Mouse (Mus musculus) MEL (cell line): ENCODE data around the gene Surf4. TPM values are rescaled to one million over a fixed set of nuclear protein-coding genes. Genes with fewer than 3 reads are reported as not detected.

Experiments used
- DNase-seq: peaks from one replicate; pipeline ENCODE4 v3.0.0; 2011; ENCODE audit warnings: low read depth, low spot score
- H3K27ac ChIP-seq: 2 replicates; pipeline ENCODE4 v1.5.1; 2012; ENCODE audit warnings: low read depth, mild to moderate bottlenecking, control low read depth, low read length, moderate library complexity; ENCODE audit not compliant: control insufficient read depth
- H3K27me3 ChIP-seq, 2 experiments: fragments of 150-350 bp in 1 of 2; sonication (generic) in 1 of 2; 2 replicates each; pipeline ENCODE4 v1.6.1; 2012; ENCODE audit warnings: low read length in 2 of 2, mild to moderate bottlenecking in 2 of 2, improper control_type of control experiment in 1 of 2, moderate library complexity in 1 of 2; ENCODE audit not compliant: insufficient read depth in 2 of 2, control insufficient read depth in 1 of 2
- H3K36me3 ChIP-seq, 2 experiments: 2 replicates each; pipeline ENCODE4 v1.6.1; 2012 to 2014; ENCODE audit warnings: low read length in 2 of 2, improper control_type of control experiment in 1 of 2, inconsistent platforms in 1 of 2, mild to moderate bottlenecking in 1 of 2; ENCODE audit not compliant: insufficient read depth in 2 of 2, control insufficient read depth in 1 of 2
- H3K4me1 ChIP-seq, 2 experiments: fragments of 150-350 bp in 1 of 2; sonication (generic) in 1 of 2; 2 replicates each; pipeline ENCODE4 v1.6.1; 2012; ENCODE audit warnings: low read length in 2 of 2, improper control_type of control experiment in 1 of 2, mild to moderate bottlenecking in 1 of 2; ENCODE audit not compliant: insufficient read depth in 2 of 2, control insufficient read depth in 1 of 2
- H3K4me3 ChIP-seq, 2 experiments: fragments of 150-350 bp in 1 of 2; sonication (generic) in 1 of 2; 2 replicates each; pipeline ENCODE4 v1.5.1; 2012; ENCODE audit warnings: low read depth in 2 of 2, low read length in 2 of 2, mild to moderate bottlenecking in 2 of 2, moderate library complexity in 2 of 2, control low read depth in 1 of 2, improper control_type of control experiment in 1 of 2; ENCODE audit not compliant: control insufficient read depth in 1 of 2, insufficient read depth in 1 of 2
- H3K79me2 ChIP-seq: 2 replicates; pipeline ENCODE4 v1.6.1; 2012; ENCODE audit warnings: mild to moderate bottlenecking, low read length, moderate library complexity; ENCODE audit not compliant: control insufficient read depth, poor library complexity, insufficient read depth
- H3K9ac ChIP-seq: 2 replicates; pipeline ENCODE4 v1.6.1; 2012; ENCODE audit warnings: low read depth, mild to moderate bottlenecking, control low read depth, low read length, moderate library complexity; ENCODE audit not compliant: control insufficient read depth, poor library complexity, severe bottlenecking
- H3K9me3 ChIP-seq: fragments of 150-350 bp; sonication (generic); replicated peaks from 2 replicates; pipeline ENCODE4 v1.6.1; 2012; ENCODE audit warnings: mild to moderate bottlenecking, low read length, improper control_type of control experiment, moderate library complexity; ENCODE audit not compliant: insufficient read depth
- BHLHE40 ChIP-seq: IDR thresholded peaks from 2 replicates; pipeline ENCODE4 v1.6.1; 2012; ENCODE audit warnings: low read depth, mild to moderate bottlenecking, inconsistent platforms, low read length, improper control_type of control experiment, borderline replicate concordance
- CHD1 ChIP-seq: IDR thresholded peaks from 2 replicates; pipeline ENCODE4 v1.6.1; 2012; ENCODE audit warnings: low read depth, mild to moderate bottlenecking, inconsistent platforms, low read length, improper control_type of control experiment
- CTCF ChIP-seq, 3 experiments: IDR thresholded peaks in 2 of 3; conservative IDR thresholded peaks in 1 of 3; 2 replicates each; pipeline ENCODE4 v1.5.1; 2011 to 2012; ENCODE audit warnings: low read length in 3 of 3, low read depth in 2 of 3, mild to moderate bottlenecking in 2 of 3, improper control_type of control experiment in 1 of 3, inconsistent platforms in 1 of 3, mixed read lengths in 1 of 3, moderate library complexity in 1 of 3; ENCODE audit not compliant: control insufficient read depth in 1 of 3, insufficient read depth in 1 of 3, poor library complexity in 1 of 3, severe bottlenecking in 1 of 3
- E2F4 ChIP-seq: IDR thresholded peaks from 2 replicates; pipeline ENCODE4 v1.6.1; 2011; ENCODE audit warnings: low read depth, low read length, improper control_type of control experiment, borderline replicate concordance
- EP300 ChIP-seq, 2 experiments: IDR thresholded peaks; 2 replicates each; pipeline ENCODE4 v1.6.1; 2011; ENCODE audit warnings: improper control_type of control experiment in 2 of 2, low read length in 2 of 2, low read depth in 1 of 2, mild to moderate bottlenecking in 1 of 2
- GATA1 ChIP-seq: IDR thresholded peaks from 2 replicates; pipeline ENCODE4 v1.6.1; 2011; ENCODE audit warnings: low read depth, low read length, improper control_type of control experiment
- HCFC1 ChIP-seq: IDR thresholded peaks from 2 replicates; pipeline ENCODE4 v1.6.1; 2012; ENCODE audit warnings: low read depth, mild to moderate bottlenecking, inconsistent platforms, low read length, improper control_type of control experiment, moderate library complexity
- MAFK ChIP-seq: IDR thresholded peaks from 2 replicates; pipeline ENCODE4 v1.6.1; 2011; ENCODE audit warnings: low read depth, mild to moderate bottlenecking, low read length, improper control_type of control experiment, borderline replicate concordance
- MAX ChIP-seq: IDR thresholded peaks from 2 replicates; pipeline ENCODE4 v1.6.1; 2011; ENCODE audit warnings: low read length, improper control_type of control experiment
- MEF2A ChIP-seq: IDR thresholded peaks from 2 replicates; pipeline ENCODE4 v1.6.1; 2014; ENCODE audit warnings: low read depth, mild to moderate bottlenecking, inconsistent platforms, low read length, improper control_type of control experiment; ENCODE audit not compliant: poor library complexity, insufficient replicate concordance, severe bottlenecking; ENCODE audit errors: extremely low read depth
- MXI1 ChIP-seq: IDR thresholded peaks from 2 replicates; pipeline ENCODE4 v1.6.1; 2011; ENCODE audit warnings: mild to moderate bottlenecking, low read depth, low read length, improper control_type of control experiment
- MYC ChIP-seq: IDR thresholded peaks from 2 replicates; pipeline ENCODE4 v1.6.1; 2011; ENCODE audit warnings: low read depth, mild to moderate bottlenecking, low read length, improper control_type of control experiment, moderate library complexity
- NELFE ChIP-seq: IDR thresholded peaks from 2 replicates; pipeline ENCODE4 v1.6.1; 2011; ENCODE audit warnings: low read depth, low read length, improper control_type of control experiment
- POLR2AphosphoS2 ChIP-seq: IDR thresholded peaks from 2 replicates; pipeline ENCODE4 v1.6.1; 2011; ENCODE audit warnings: low read length, improper control_type of control experiment
- POLR2AphosphoS5 ChIP-seq: IDR thresholded peaks from 2 replicates; pipeline ENCODE4 v1.6.1; 2012; ENCODE audit warnings: low read depth, borderline replicate concordance, mild to moderate bottlenecking, inconsistent platforms, low read length, moderate library complexity, mixed read lengths
- RAD21 ChIP-seq: IDR thresholded peaks from 2 replicates; pipeline ENCODE4 v1.6.1; 2011; ENCODE audit warnings: mild to moderate bottlenecking, low read depth, low read length, improper control_type of control experiment
- SIN3A ChIP-seq: IDR thresholded peaks from 2 replicates; pipeline ENCODE4 v1.6.1; 2012; ENCODE audit warnings: low read length, improper control_type of control experiment, inconsistent platforms
- SMC3 ChIP-seq: IDR thresholded peaks from 2 replicates; pipeline ENCODE4 v1.6.1; 2011; ENCODE audit warnings: low read depth, low read length, improper control_type of control experiment
- TAL1 ChIP-seq: IDR thresholded peaks from 2 replicates; pipeline ENCODE4 v1.6.1; 2012; ENCODE audit warnings: mild to moderate bottlenecking, inconsistent platforms, low read length, moderate library complexity, mixed read lengths
- TBP ChIP-seq: IDR thresholded peaks from 2 replicates; pipeline ENCODE4 v1.8.0; 2011; ENCODE audit warnings: low read depth, low read length, improper control_type of control experiment
- TCF12 ChIP-seq: IDR thresholded peaks from 2 replicates; pipeline ENCODE4 v1.6.1; 2014; ENCODE audit warnings: low read depth, mild to moderate bottlenecking, inconsistent platforms, low read length, improper control_type of control experiment, moderate library complexity
- USF1 ChIP-seq: IDR thresholded peaks from 2 replicates; pipeline ENCODE4 v1.6.1; 2014; ENCODE audit warnings: low read depth, mild to moderate bottlenecking, inconsistent platforms, low read length, improper control_type of control experiment, moderate library complexity
- ZC3H11A ChIP-seq: IDR thresholded peaks from 2 replicates; pipeline ENCODE4 v1.6.1; 2012; ENCODE audit warnings: low read depth, mild to moderate bottlenecking, inconsistent platforms, low read length, improper control_type of control experiment
- ZKSCAN1 ChIP-seq: IDR thresholded peaks from 2 replicates; pipeline ENCODE4 v1.6.1; 2012; ENCODE audit warnings: low read depth, mild to moderate bottlenecking, inconsistent platforms, low read length, improper control_type of control experiment, moderate library complexity
- ZMIZ1 ChIP-seq: IDR thresholded peaks from 2 replicates; pipeline ENCODE4 v1.6.1; 2012; ENCODE audit warnings: low read depth, mild to moderate bottlenecking, inconsistent platforms, low read length, improper control_type of control experiment, moderate library complexity
- ZNF384 ChIP-seq: IDR thresholded peaks from 2 replicates; pipeline ENCODE4 v1.6.1; 2012; ENCODE audit warnings: low read depth, mild to moderate bottlenecking, inconsistent platforms, low read length, improper control_type of control experiment
- polyA plus RNA-seq, 2 experiments: library from polyadenylated mRNA; stranded (reverse) in 1 of 2; unstranded in 1 of 2; fragments of >175 nt in 1 of 2; fragments of >200 nt in 1 of 2; gene quantifications; 2 replicates each; pipeline versions ENCODE4 v1.2.1 to v1.2.4; 2012; ENCODE audit warnings: low replicate concordance in 2 of 2, low read depth in 1 of 2; ENCODE audit not compliant: insufficient read length in 2 of 2, insufficient read depth in 1 of 2, missing spikeins in 1 of 2
- total RNA-seq: library from RNA; depleted of rRNA; stranded (reverse); fragments of 300-350 nt; gene quantifications from 2 replicates; pipeline ENCODE4 v1.2.3, GENCODE M21; 2012

The Surf4 gene
- total and polyA plus RNA-seq, 3 experiments: 152 to 252 TPM; not detected in 1

GRCm38 (mm10) chr2:26910124-26910993 is 23.4 kb downstream of the Surf4 start, which contains the start of the genes Med22 and Rpl7a (continued):
- TF ChIP-seq MAX (peak; percentile 41; the same call in 1 of the 2 replicates), USF1 (no peak), EP300 (IDR thresholded peaks at IDR 0.05; ENCODE audit: low read depth in 1 of 2, low read length in 2 of 2) (no peak), E2F4 (no peak)

- peak overlapping the region; percentile 87 for H3K9ac ChIP-seq
- no peaks in the 10 kb centered on the region for H3K9me3 ChIP-seq
- DNase-seq: no peak
- TF ChIP-seq ZMIZ1: no peak
- TF ChIP-seq ZNF384: no peak
- peak; percentile 89 for TF ChIP-seq MYC
- TF ChIP-seq CHD1: no peak
- no peak for TF ChIP-seq E2F4
- no peak for TF ChIP-seq USF1
- no peak for TF ChIP-seq MAFK
- TF ChIP-seq HCFC1: no peak
- no peak for TF ChIP-seq POLR2AphosphoS2
- TF ChIP-seq TBP: no peak
- peak; percentile 7 to 57 (median 32); a peak in 4 of 6 replicates for TF ChIP-seq CTCF (IDR thresholded peaks at IDR 0.05 in 2 of 3, conservative IDR thresholded peaks at IDR 0.05 in 1 of 3; ENCODE audit: control insufficient read depth in 1 of 3, insufficient read depth in 1 of 3, low read depth in 2 of 3, low read length in 3 of 3, poor library complexity in 1 of 3, severe bottlenecking in 1 of 3)
- TF ChIP-seq BHLHE40: no peak
- TF ChIP-seq SIN3A: no peak
- TF ChIP-seq SMC3: peak; percentile 30; the same call in 1 of the 2 replicates
- no peak for TF ChIP-seq ZKSCAN1
- TF ChIP-seq NELFE: no peak
- no peak for TF ChIP-seq MEF2A
- no peak for TF ChIP-seq GATA1
- no peak for TF ChIP-seq TAL1
- TF ChIP-seq POLR2AphosphoS5: no peak
- TF ChIP-seq RAD21: no peak
- TF ChIP-seq MXI1: peak; percentile 55; the same call in 1 of the 2 replicates
- TF ChIP-seq TCF12: no peak
- no peak for TF ChIP-seq ZC3H11A
- H3K27ac ChIP-seq: peak overlapping the region; percentile 65
- no peaks in the 10 kb centered on the region for H3K27me3 ChIP-seq
- peaks cover 5 to 20% of the 10 kb centered on the region in 2 experiments; a peak in 3 of 4 replicates for H3K36me3 ChIP-seq
- peaks cover 2 to 11% of the 10 kb centered on the region in 2 experiments; a peak in 3 of 4 replicates for H3K4me1 ChIP-seq
- H3K4me3 ChIP-seq: peak overlapping the region; percentile 70 to 76
- peaks cover 58% of the 10 kb centered on the region for H3K79me2 ChIP-seq
These were observed 24.3 kb downstream of the Surf4 start for GRCm38 (mm10) chr2:26909387-26909784.
